Mouse (Mus musculus) embryonic facial prominence, embryonic 14.5 days (tissue): ENCODE measurements at regions not wholly inside any gene's neighbourhood (a gene's known extent, or its start where the extent isn't known, plus 50 kb on each side); places are given as distances from the start of the nearest gene placed in this dataset.

ENCODE experiments used
- ATAC-seq: fragments of 200-750 bp; cut with Nextera tagmentation; 2 replicates; pipeline ENCODE4 v1.8.0; 2017; ENCODE audit warnings: low read depth, moderate number of reproducible peaks, moderate TSS enrichment
- DNase-seq: peaks from one replicate; pipeline ENCODE4 v3.0.0-alpha.2; 2015; ENCODE audit warnings: low spot score
- H3K27ac ChIP-seq: fragments of 300-500 bp; sonication (generic); replicated peaks from 2 replicates; pipeline ENCODE4 v1.5.1; 2014; ENCODE audit warnings: low read depth, mild to moderate bottlenecking, low read length, moderate library complexity
- H3K27me3 ChIP-seq: fragments of 300-500 bp; sonication (generic); replicated peaks from 2 replicates; pipeline ENCODE4 v1.6.1; 2014; ENCODE audit warnings: low read length; ENCODE audit not compliant: control insufficient read depth, insufficient read depth
- H3K36me3 ChIP-seq: fragments of 300-500 bp; sonication (generic); 2 replicates; pipeline ENCODE4 v1.6.1; 2014; ENCODE audit warnings: low read length, mixed read lengths; ENCODE audit not compliant: control insufficient read depth, insufficient read depth
- H3K4me1 ChIP-seq: fragments of 300-500 bp; sonication (generic); 2 replicates; pipeline ENCODE4 v1.6.1; 2014; ENCODE audit warnings: antibody characterized with exemption, low read length; ENCODE audit not compliant: control insufficient read depth, insufficient read depth
- H3K4me2 ChIP-seq: fragments of 300-500 bp; sonication (generic); 2 replicates; pipeline ENCODE4 v1.6.1; 2014; ENCODE audit warnings: low read depth, mild to moderate bottlenecking, low read length, moderate library complexity, mixed read lengths
- H3K4me3 ChIP-seq: fragments of 300-500 bp; sonication (generic); 2 replicates; pipeline ENCODE4 v1.5.1; 2014; ENCODE audit warnings: low read depth, mild to moderate bottlenecking, low read length
- H3K9ac ChIP-seq: fragments of 300-500 bp; sonication (generic); 2 replicates; pipeline ENCODE4 v1.6.1; 2014; ENCODE audit warnings: low read depth, mild to moderate bottlenecking, low read length, moderate library complexity, mixed read lengths
- H3K9me3 ChIP-seq: fragments of 300-500 bp; sonication (generic); 2 replicates; pipeline ENCODE4 v1.6.1; 2016; ENCODE audit warnings: low read length; ENCODE audit not compliant: control insufficient read depth
- WGBS: fragments of 180-500 bp; shearing (Covaris S2); extraction: QIAGEN DNeasy Blood & Tissue Kit; methylation state at CpG from one replicate; pipeline ENCODE4 v1.1.7; 2014; 5-methylcytosine and 5-hydroxymethylcytosine counted together

- DNase-seq: no peak
- Histone ChIP-seq H3K4me1 (no peaks in the 10 kb centered on the region), H3K4me2 (no peak overlapping the region), H3K27ac (no peak overlapping the region), H3K9me3 (no peaks in the 10 kb centered on the region), H3K4me3 (no peak overlapping the region), H3K36me3 (no peaks in the 10 kb centered on the region), H3K9ac (no peak overlapping the region), H3K27me3 (no peaks in the 10 kb centered on the region)
- ATAC-seq: no peak
- WGBS: 64% methylated on average over 1 of the region's 1 CpGs
Measured at GRCm38 (mm10) chr3:155604001-155604400, 510.8 kb downstream of the Lrriq3 start.
